Mouse (Mus musculus): ENCODE measurements at regions not wholly inside any gene's neighbourhood (a gene's known extent, or its start where the extent isn't known, plus 50 kb on each side); places are given as distances from the start of the nearest gene placed in this dataset.

GRCm38 (mm10) chr13:34462206-34462807, 117.3 kb upstream of the Slc22a23 start:
- DNase-seq = no peak

DNA sequence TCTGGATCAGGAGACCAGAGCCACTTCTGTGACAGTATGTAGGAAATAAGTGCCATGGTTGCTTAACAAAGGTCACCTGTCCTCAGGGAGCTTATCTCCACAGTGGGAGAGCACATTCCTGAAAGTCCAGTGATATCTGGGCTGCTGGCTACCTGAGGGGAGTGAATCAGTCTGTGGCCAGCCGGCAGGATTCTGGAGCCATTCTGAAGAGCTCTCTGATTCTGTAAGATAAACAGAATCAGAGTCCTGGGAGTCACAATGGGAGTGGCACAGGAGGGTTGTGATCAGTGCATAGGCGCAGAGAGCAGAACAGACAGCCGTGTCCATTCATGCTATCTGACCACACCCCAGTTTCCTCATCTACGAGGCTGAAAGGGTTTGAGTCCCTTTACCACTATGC, 116.0 kb upstream of the Slc22a23 start:
- DNase-seq = no peak

DNA sequence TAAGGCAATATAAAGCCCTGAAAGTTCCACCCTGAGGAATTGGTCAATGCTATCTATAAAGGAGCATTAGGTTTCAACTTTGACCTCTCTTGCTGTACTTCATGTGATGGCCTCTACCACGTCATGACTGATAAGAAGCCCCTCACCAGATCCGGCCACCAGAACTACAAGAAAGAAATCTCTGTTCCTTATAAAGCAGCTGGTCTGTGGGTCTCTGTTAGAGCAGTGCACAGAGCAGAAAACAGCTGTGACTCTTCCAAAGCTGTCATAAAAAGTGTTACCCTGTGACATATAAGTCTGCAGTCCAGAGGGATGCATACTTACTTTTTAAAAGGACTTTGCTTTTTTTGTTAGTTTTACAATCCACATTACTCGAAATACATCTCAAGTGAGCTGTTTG, 111.1 kb upstream of the Slc22a23 start:
- no peak for DNase-seq

DNA sequence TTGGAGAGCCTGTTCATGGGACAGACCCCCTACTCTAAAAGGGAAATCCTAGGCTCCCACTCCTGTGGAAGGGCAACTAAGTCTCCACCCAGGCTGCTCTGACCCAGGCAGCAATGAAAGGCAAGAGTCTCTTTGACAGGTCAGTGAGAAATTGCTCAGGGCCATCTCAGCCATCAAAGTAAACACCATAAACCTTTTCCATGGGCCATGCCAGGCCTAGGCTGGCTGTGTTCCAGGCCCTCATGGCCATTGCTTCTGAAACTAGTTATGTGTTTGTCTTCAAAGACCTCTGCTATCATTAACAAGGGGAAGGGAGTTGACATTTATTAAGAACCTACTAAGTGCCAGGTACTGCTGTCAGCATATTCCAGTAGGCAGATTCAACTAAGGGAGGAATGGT, 101.8 kb upstream of the Slc22a23 start:
- DNase-seq = no peak

DNA sequence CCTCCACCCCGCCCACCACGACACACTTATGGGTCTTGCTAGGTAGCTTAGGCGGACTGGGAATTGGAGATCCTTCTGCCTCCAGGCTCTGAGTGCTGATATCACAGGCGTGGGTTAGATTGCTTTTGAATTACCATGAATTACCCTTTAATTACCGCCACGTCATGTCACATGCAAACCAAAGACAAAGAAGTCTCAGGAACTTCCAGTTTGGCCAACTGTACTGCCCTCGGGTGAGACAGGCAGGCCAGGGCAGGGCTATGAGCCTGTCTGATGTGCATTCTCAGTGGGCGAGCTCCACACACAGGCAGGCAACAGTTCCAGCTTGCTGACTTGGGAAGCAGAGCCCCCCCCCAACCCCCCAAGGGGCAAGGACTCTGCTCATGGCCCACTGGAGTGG, 101.3 kb upstream of the Slc22a23 start:
- no peak for DNase-seq

DNA sequence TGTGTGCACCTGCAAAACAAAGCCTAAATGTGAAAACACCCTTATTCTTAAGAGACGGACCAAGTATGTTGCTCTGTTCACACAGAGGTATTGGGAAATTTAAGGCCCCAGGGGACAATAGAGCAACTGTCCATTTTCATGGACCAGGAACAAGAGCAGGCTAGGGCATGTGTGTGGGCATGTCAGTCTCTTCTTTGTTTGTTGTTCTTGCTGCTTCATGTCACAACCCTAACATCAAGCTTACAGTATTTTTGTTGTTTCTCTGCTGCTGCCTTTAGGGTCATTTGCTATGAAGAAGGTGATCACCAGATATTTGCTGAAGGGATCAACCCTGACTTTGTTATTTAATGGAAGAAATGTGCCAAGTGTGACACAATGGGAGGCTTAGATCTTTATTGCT, 96.4 kb upstream of the Slc22a23 start:
- DNase-seq = no peak

DNA sequence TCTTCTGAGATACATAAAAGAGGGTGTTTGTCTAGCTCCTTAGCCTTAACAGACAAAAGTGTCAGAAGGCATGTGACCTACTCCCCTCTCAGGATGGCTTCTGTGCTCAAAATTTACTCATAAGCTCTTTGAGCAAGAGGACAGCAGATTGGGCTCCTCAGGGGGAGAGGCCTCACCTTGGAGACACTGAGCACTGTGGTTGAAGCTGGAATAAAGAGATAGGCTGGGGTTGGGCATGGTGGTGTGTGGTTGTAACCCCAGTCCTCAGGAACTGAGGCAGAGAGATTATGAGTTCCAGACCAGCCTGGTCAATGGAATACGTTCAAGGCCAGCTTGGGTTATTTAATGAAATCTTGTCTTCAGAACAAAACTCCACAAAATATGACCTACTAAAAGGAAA, 82.5 kb upstream of the Slc22a23 start:
- no peak for DNase-seq

DNA sequence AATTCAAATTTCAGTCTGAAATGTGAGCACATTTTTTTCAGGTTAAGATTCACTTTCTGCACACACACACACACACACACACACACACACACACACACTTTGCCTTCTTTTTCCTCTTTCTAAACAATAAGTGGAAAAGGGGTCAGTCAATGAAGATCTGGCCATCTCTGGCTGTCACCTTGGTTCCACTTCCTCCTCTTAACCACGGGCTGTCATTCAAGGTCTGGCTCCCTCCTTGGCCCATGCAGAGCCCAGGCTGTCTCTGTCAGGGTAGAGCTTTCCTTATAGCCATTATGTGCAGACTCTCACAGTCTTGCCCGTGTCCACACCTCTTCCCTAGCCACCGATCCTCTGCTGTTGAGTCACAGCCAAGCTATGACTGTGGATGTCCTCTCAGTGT, 79.9 kb upstream of the Slc22a23 start:
- no peak for DNase-seq

GRCm38 (mm10) chr13:34421644-34422043, 76.7 kb upstream of the Slc22a23 start:
- DNase-seq = no peak

DNA sequence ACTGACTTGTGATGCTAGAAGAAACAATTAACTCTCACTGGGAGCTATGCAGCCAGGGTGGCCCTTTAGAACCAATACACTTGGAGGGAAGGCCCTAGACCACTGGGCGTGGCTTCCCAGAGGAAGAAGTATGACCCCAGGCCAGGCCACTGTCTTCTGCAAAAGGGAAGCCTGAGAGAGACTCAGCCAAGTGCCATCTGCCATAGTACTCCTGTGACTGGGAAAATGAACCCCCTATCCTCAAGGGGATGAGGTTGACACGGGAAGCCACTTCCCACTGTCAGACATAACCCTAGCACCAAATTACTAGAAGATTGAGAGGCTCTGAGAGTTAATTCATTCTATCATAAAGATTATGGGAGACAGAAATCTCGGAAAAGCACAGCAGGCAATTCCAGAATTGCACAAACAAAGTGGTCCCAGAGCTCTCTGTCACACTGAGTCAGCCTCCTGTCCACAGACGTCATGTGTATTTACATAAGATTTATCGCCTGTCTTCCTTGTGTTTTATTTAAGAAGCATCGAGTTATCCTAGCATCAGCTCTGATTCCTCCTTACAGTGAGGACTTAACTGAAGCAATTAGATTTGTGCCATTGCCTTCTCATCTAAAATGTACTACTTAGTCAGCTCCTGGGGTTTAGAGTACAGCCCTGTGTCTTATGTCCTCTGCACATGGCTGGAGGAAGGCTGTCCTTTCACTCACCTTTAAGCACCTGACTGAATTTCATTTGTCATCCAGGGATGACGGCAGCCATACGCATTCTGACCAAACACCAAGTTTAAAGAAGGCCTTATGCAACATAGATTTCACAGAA, 75.6 kb upstream of the Slc22a23 start:
- no peak for DNase-seq

GRCm38 (mm10) chr13:34419061-34419460, 74.1 kb upstream of the Slc22a23 start:
- DNase-seq = no peak

DNA sequence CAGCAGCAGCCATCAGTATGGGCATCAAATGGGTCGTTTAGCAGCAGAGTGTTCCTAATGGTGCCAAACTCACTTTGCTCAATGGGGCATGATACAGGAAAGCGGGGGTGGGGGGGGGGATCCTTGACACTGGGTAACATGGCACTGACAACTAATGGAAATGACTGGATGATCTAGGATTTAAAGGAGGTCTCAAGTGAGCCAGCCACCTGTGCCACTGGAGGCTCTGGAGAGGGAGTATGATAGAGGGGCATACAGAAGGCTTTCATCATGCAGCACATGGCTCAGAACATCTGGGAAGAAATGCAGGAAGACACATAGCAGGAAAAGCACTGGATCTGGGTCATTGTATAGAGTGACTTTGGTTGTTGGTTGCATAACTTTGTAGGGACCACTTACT, 71.6 kb upstream of the Slc22a23 start:
- DNase-seq = no peak

GRCm38 (mm10) chr13:34414533-34414932, 69.6 kb upstream of the Slc22a23 start:
- no peak for DNase-seq

DNA sequence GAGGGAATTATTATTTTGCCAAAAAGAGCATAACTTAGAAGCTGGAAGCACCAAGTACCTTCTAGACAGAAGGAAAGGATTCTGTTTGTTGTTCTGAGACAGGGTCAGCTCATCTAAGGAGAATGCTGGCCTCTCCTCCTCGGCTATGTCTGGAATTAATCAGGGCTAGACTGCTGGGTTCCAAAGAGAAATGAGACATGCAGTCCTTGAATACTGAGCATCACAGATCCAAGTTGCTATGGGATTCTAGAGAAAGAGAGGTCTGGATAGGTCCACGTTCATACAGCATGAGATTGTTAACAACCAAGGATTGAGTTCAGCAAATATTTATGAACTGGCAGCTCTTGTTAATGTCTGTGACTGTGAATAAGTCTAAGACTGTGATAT, 63.7 kb upstream of the Slc22a23 start:
- no peak for DNase-seq

GRCm38 (mm10) chr13:34408007-34408668, 63.2 kb upstream of the Slc22a23 start:
- DNase-seq = no peak

- no peak for DNase-seq
Measured at GRCm38 (mm10) chr13:34406291-34406690, 61.3 kb upstream of the Slc22a23 start.

GRCm38 (mm10) chr13:34402631-34403030, 57.6 kb upstream of the Slc22a23 start:
- no peak for DNase-seq

DNA sequence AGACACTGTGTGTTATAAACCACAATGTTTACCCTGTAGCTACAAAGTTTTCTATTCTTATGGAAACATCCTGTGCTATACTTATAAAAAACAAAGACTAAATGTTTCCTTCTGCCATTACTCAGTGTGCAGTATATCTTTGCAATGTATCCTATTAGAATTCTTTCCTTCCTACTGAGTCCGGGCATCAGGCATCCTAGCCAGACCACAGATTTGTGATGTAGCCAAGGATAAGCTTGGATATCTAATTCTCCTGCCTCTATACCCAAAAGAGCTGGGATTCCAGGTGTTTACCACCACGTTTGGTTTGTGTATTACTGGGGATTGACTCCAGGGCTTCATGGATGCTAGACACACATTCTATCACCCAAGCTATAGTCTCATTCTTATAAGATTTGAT, 56.0 kb upstream of the Slc22a23 start:
- no peak for DNase-seq

DNA sequence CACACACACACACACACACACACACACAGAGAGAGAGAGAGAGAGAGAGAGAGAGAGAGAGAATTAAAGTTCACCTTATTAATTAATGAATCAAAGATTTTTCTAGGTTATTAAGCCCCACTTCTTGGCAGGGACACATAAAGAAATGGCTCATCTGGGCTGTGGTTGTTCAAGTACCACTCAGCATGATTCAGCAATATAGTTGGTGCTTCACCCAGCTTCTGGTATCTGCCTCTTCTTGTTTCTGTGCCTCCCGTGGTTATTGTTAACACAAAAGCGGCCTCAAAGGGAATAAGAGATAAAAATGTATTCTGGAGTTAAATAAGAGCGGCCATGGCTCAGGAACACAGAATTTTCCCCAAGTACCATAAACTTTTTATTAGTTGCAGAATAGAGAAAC, 53.9 kb upstream of the Slc22a23 start:
- no peak for DNase-seq

- DNase-seq = no peak
Measured at GRCm38 (mm10) chr13:34398061-34398787, 53.2 kb upstream of the Slc22a23 start.

DNA sequence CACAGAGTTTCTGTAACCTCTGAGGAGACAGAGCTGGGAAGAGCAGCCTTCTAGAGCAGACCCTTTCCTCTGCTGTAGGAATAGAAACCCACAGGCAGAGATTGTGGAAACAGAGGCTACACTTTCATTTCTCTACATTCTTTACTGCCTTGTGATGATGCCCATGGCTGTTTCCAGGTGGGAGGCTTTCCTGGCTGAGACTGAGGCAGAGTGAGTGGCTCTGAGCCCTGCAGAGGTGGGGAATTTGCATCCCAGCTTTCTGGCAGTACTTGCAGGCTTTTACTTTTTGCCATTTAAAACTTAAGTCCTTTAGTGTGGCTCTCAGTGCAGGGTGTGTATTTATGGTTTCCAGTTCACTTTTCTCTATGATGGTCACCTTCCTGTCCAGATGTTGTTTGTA, 50.5 kb upstream of the Slc22a23 start:
- no peak for DNase-seq

GRCm38 (mm10) chr13:34395010-34395409, 50.0 kb upstream of the Slc22a23 start:
- DNase-seq = no peak
